Mouse (Mus musculus): ENCODE results near the gene Arf3.
"Not testable (repeated sequence)": the region's sequence is repeated elsewhere in the genome, so short reads cannot be mapped to it uniquely, and the experiment has no call there.

DNA sequence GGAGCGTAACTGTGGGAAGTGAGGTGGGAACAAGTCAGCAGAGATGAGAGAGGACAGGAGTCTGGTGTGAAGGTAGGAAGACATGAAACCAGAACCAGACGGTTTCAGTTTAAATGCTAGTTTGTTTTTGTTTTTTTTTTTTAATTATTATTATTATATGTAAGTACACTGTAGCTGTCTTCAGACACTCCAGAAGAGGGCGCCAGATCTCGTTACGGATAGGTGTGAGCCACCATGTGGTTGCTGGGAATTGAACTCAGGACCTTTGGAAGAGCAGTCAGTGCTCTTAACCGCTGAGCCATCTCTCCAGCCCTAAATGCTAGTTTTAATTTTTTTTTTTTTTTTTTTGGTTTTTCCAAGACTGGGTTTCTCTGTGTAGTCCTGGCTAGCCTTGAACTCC lies 47.2 kb upstream of the Arf3 start:
- not testable (repeated sequence) for TF ChIP-seq POLR2A (IDR thresholded peaks at IDR 0.05; ENCODE audit: insufficient read length, low read depth); POLR2AphosphoS2 (IDR thresholded peaks at IDR 0.05; ENCODE audit: insufficient read length, low read depth); SRF (IDR thresholded peaks at IDR 0.05; ENCODE audit: control insufficient read depth, insufficient read length, low read depth); CEBPB (IDR thresholded peaks at IDR 0.05; ENCODE audit: insufficient read depth, poor library complexity, severe bottlenecking); MAX (IDR thresholded peaks at IDR 0.05; ENCODE audit: low read depth); TCF12 (IDR thresholded peaks at IDR 0.05; ENCODE audit: insufficient read depth, poor library complexity, severe bottlenecking); E2F4 (IDR thresholded peaks at IDR 0.05; ENCODE audit: insufficient read depth); REST (IDR thresholded peaks at IDR 0.05; ENCODE audit: insufficient read depth, insufficient read length)
